Mouse (Mus musculus) urinary bladder, adult 2 months (tissue): ENCODE results near the gene Ncstn. TPM values are rescaled to one million over a fixed set of nuclear protein-coding genes. Genes with fewer than 3 reads are reported as not detected.

Experiments used
- DNase-seq: peaks from one replicate; pipeline ENCODE4 v3.0.0; 2022; ENCODE audit warnings: low spot score
- polyA plus RNA-seq: library from polyadenylated mRNA; depleted of rRNA; stranded (reverse); fragments of >200 nt; gene quantifications from 2 replicates; pipeline ENCODE4 v1.2.3, GENCODE M21; 2012; rRNA removed

Ncstn gene
- polyA plus RNA-seq, 1 experiment: 94.8 TPM

DNA sequence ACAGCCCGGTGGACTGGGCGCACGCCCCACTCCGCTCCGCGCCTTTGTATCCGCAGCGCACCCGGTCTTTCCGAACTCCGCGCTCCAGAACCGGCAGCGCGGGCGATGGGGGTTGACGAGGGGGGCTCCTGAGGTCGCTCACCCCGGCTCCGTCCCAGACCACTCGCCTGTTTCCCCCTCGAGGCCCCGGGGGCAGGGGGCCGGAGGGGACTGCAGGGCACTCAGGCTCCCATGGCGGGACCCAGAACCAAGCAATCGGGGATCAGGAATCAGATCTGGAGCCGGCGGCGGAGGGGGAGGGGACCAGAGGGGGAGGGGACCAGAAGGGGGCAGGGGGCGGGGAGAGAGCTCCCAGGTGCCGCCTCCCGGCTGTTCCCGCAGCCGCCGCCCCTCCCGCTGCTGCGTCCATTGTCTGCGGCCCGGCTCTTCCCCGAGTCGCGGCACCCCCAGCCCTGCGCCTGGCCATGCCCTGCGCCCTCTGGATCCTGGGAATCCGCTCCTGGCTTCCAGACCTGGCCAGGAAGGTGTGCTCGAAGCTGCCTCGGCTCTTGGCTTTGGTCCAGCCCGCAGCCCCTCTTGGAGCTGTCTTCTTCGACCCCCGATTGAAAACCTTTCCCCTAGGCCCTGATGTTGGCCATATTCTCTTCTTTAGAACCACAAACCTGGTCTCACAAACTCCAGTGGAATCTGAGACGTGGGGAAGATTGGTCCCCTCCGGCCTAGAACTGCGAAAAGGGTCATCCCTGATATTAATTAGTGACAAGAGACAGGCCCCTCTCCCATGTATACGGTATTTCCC lies 55.4 kb downstream of the Ncstn start:
- DNase-seq: peak; percentile 75

DNA sequence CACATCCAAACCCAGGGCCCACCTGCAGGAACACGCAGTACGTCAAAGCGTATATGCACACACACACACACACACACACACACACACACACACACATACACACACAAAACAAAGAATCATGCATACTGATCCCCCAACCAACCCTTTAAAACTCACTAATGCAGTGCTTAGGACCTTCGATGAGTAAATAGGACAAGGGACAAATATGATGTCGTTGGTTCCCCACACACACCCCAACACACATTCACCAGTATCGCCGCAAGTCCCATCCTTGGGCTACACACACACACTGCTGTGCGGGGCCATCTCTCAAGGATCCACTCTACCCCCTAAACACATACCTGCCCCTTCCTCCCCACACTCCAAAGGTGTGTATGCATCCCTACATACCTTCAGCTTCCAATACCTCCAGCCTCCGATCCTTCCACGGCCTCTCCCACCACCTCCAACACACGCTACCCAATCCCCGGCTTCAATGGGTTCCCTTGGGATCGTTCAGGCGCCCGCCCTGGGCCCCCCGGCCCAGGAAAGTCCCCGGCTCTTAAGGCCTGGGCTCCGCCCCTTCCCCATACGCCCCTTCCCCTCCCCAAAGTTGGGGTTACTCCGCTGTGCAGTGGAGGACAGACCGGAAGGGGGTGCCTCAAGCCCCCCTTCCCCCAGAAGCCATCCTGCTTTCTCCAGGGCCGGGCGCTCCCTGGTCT lies 56.2 kb downstream of the Ncstn start:
- DNase-seq: no peak

DNA sequence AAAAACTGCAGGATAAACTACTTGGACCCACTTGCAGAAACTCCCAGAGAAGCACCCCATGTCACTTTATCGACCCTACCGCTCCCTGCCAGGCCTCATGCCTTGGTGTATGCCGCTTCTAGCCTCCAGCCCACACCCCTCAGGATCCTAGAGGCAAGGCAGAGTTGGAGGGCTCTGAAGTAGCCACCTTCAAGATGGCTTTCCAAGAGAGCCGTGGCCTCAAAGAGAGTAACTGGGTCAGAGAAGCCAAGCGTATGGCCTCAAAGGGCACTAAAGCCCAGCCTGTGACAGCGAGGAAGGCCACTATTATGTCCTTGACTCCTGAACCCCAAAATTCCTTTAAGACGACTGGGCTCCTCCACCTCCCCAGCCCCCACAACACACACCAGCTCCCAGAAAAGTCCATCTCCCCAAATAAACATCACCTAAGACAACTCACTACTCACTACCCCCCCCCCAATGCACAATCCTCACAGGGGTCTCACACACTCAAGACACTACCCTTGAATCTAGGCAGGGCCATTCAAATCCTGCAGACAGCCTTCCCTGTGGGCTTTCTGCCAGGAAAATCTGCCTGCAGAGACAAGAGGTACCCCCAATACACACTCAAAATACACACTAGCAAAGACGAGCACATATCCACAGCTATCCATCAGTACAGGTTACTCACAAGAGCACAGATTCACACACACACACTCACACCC lies 57.2 kb downstream of the Ncstn start:
- no peak for DNase-seq

DNA sequence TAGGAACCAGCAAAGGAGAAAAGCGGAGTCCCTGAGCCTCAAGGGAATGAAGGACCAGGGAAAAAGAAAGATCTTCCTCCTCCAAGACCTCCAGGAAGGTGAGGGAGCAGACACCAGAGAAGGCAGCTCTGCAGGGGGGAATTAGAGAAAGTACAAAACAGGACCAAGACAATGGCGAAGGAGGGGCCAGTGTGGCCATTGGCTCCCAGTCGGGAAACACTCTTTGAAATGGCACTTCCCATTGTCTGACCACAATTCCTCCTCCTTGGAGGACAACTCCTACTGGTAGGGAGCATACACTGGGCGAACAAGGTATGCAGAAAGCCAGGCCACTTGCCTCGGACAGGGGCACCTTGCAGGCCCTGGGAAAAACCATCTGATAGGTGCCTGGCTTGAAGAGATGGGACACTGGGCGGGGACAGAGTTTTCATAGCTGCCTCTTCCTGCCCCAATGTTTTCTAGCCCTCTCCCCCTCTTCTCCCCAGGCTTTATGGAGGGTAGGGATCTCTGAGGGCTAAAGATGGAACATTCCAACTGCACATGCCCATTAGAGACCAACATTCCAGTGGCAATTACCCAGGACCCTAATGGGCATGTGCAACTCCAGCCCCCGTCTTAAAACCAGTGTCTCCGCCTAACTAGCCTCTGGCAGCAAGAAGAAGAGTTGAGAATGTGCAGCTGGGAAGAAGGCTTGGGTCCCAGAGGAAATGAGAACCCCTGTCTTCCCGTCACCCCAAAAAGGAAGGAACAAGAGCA lies 58.3 kb downstream of the Ncstn start:
- DNase-seq: no peak

DNA sequence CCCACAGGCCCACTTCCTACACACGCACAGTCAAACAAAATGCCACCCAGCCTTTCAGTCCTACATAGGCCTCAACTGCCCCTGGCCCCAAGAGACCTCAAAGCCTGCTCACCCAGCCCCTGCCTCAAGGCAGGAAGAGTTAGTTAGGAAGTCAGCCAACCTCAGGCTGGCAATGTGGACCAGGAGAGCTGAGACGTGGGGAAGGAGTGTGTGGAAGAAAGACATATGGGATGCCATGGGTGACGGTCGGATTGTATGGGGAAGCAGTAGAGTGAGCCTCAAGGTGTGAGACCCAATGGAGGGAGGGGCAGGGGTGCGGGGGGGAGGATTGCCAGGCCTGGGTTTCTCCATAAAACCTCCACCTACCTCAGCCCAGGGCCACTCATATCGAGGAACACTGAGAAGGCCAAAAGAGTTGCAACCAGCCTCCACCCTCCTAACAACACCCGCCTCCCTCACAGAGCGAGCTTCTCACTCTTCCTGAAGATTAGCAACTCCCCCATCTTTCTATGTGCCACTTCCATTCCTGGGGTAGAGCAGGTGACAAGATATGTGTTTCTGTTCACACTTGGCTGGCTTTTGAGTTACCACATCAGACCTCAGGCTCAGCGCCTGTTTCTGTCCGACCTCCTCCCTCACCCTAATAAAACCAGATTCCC lies 62.6 kb downstream of the Ncstn start:
- no peak for DNase-seq

DNA sequence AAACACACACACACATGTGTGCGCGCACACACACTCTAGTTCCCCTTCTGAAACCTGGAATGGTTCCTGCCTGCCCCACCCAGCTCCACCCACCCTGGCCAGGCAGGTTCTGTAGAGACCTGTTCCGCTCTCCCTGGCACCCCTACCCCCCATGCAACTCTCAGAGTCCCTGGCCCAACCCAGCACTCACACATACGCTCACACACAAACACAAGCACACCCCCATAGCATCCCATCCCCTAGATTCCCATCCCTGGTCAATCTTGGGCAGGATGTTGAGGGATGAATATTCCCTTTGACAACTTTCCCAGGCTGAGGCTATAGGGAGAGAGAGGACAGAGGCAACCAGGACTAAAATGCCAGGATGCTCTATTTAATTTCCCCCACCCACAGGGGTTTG lies 63.3 kb downstream of the Ncstn start:
- no peak for DNase-seq

DNA sequence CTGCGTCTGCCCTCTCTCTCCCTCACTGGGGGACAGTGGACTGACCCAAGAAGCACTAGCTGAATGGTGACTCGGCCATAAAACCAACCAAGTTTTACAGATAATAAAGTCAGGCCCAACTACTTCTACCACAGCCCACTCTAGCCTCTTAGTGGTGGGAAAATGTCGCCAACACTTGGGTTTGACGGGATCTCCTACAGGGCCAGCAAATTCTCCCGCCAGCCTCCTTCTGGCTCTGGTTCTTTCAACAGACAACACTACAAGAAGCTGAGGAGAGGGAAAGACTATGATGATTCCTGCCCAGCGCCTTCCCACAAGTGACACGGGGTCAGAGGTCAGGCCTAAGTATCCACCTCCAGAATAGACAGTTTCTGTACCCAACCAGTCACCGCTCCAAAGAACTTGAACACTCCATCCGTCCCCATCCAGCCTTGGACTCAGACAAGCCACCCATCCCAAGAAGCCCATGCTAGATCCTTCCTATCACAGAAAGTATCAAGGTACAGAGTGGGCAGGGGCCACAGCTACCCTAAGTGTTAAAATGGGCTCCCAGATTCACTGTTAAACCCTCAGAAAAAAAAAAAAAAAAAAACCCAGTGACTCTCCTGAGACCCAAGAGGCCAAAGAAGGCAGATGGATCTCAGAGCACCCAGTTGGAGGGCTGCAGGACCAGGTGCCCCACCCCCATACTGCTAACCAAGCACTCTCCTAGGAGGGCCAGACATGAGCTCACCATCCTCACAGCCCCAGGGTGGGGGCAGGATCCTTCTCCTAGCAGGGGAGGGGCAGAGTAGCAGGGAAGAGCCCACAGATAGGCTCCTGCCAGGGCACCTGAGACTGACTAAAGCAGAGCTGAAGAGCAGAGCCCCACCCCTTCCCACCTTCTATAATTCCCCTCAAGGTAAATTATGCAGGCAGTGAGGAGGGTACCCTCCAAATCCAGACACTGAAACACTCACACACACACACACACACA lies 64.0 kb downstream of the Ncstn start:
- DNase-seq: no peak

DNA sequence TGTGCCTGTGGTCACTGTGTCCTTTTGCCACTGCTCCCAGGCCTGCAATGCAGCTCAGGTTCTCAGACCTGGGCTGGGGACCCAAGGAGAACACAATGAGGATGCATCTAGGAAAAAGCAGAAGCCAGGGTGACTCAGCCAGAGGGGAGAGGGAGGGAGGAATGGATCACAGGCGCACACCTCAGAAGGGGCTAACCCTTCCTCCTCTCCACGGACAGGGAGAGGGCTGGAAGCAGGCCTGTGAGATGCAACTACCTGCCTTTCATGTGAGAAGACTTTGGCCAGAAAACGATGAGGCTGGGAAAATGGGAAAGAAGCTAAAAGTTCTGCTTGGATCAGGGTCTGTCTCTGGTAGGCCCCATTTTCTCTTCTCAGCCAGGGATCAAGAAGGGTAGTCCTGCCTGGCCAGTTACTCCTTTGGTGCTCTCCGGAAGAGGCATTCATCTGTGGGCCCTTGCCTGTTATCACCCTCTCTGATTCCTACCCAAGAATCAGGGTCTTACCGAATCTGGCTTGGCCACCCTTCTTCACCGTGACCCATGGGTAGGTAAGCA lies 65.0 kb downstream of the Ncstn start:
- DNase-seq: no peak

DNA sequence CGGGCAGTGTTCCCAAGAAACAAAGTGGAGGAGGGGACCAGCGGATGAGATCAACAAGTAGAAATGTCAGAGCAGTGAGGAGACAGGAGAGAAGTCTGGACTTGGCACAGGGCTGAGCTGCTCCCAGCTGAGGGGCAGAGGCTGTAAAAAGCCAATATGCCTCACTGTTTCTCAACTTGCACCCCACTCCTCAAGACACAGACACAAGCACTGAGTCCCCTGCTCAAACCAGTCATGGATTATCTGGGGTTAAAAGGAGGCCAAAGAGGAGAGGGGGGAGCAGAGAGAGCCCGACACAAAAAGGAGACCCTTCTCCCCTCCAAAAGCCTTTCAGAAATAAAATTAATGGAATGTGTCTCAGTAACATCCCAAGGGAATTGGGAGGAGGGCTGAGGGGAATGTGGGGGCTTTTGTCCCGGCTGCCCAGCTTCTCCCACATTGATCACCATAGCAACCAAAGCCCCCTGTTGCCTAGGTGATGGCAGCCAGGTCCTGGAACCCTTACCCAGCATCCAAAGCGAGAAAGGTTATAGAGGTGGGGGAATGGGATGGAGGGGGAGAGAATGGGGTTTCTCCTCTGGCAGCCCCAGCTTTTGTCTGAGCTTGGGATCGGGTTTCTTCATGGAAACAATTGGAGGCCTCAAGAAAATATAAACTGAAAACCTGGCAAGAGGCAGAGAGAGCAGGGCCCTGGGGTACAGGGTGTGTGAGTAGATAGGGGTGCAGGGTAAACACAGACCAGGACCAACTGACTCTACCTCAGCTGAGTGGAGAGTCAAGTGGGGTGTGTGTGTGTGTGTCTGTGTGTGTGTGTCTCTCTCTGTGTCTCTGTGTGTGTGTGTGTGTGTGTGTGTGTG lies 65.7 kb downstream of the Ncstn start:
- no peak for DNase-seq

DNA sequence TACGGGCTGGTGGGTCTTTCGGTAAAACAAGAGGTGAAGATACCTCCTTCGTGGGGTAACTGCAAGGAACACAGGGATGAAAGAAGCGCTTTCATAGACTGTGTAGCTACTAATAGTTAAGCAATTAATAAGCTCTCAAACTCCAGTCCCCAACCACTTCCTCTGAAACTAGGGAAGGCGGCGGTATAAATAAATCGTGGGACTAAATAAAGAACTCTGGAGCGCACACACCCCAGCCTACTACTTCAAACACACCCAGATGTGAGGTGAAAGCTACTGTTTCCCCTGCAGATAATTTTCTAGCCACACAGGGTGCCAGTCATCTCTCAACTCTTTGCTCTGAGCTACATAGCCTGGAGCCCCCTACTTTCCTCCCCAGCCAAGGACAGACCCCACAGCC lies 66.6 kb downstream of the Ncstn start:
- no peak for DNase-seq

Other genes with a start within 250 kb of the Ncstn start
- gene Cd84, start 243.1 kb downstream of the Ncstn start, polyA plus RNA-seq: 5.1 and 5.6 TPM in 2 replicates
- gene Gm10521, start 187.1 kb downstream of the Ncstn start, polyA plus RNA-seq: 0.28 TPM in 2 replicates
- 0.43 and 0.70 TPM in 2 replicates for gene Slamf6, start 165.3 kb downstream of the Ncstn start, polyA plus RNA-seq
- 3.7 and 6.4 TPM in 2 replicates for gene Vangl2, start 54.4 kb downstream of the Ncstn start, polyA plus RNA-seq
- not detected in 2 replicates for gene Nhlh1, start 25.2 kb downstream of the Ncstn start, polyA plus RNA-seq
- gene Copa, start 266 bp downstream of the Ncstn start, polyA plus RNA-seq: 84.9 and 135 TPM in 2 replicates
- gene Pex19, start 44.0 kb upstream of the Ncstn start, polyA plus RNA-seq: 89.4 and 89.6 TPM in 2 replicates
- gene Dcaf8, start 65.3 kb upstream of the Ncstn start, polyA plus RNA-seq: 115 and 118 TPM in 2 replicates
- 165 and 166 TPM in 2 replicates for gene Pea15a, start 124.0 kb upstream of the Ncstn start, polyA plus RNA-seq
- 3.2 and 3.3 TPM in 2 replicates for gene Casq1, start 137.1 kb upstream of the Ncstn start, polyA plus RNA-seq
- not detected in 2 replicates for gene Atp1a4, start 175.6 kb upstream of the Ncstn start, polyA plus RNA-seq
- 54.7 and 60.0 TPM in 2 replicates for gene Igsf8, start 178.8 kb upstream of the Ncstn start, polyA plus RNA-seq
- gene Atp1a2, start 215.3 kb upstream of the Ncstn start, polyA plus RNA-seq: 44.1 and 57.0 TPM in 2 replicates
- 0.04 and 0.23 TPM in 2 replicates for gene Kcnj9, start 246.5 kb upstream of the Ncstn start, polyA plus RNA-seq